In genomic region chr1:152020070-152020469, GRCm38 (mm10) we compare ENCODE assay signal across 27 mouse cellular contexts.
"Had no signal": no experiment of that assay in that cellular context is flagged by ENCODE, and none has a peak within 500 bp of the region (broad histone marks: within the 10 kb centered on the region; RNA-seq: fewer than 3 reads in every experiment).

No protein-coding gene starts in this region.

- H3K27ac ChIP-seq: embryonic facial prominence, embryonic 10.5 days; embryonic facial prominence, embryonic 12.5 days; embryonic facial prominence, embryonic 13.5 days; embryonic facial prominence, embryonic 15.5 days; forebrain, embryonic 10.5 days; forebrain, embryonic 12.5 days; gastrocnemius, adult 2 months; heart, adult 2 months had no signal

- H3K9me3 ChIP-seq: embryonic facial prominence, embryonic 12.5 days; embryonic facial prominence, embryonic 15.5 days; forebrain, embryonic 13.5 days; forebrain, embryonic 15.5 days had no signal

- H3K9ac ChIP-seq: embryonic facial prominence, embryonic 12.5 days; embryonic facial prominence, embryonic 13.5 days; embryonic facial prominence, embryonic 15.5 days; forebrain, embryonic 12.5 days; forebrain, embryonic 13.5 days; forebrain, embryonic 15.5 days; forebrain, postnatal 0 days had no signal

- DNase-seq: cerebellum, adult 8-10 months; cerebellum, adult 9-10 months; cerebellum, adult 9-11 months; cerebellum, postnatal 10 days; cerebellum, postnatal 14 days; cerebellum, postnatal 25 days; cerebellum, postnatal 36 days; embryo, embryonic 11 days; forebrain, postnatal 0 days; gastrocnemius, adult 2 months; gastrocnemius, postnatal 10 days; gastrocnemius, postnatal 14 days; gastrocnemius, postnatal 25 days; gastrocnemius, postnatal 36 days; heart, adult 11 months; heart, adult 18-20 months; heart, adult 2 months had no signal

- H3K4me3 ChIP-seq: embryonic facial prominence, embryonic 10.5 days; embryonic facial prominence, embryonic 12.5 days; embryonic facial prominence, embryonic 13.5 days; embryonic facial prominence, embryonic 15.5 days; erythroblast, embryonic 14.5 days; forebrain, embryonic 10.5 days; forebrain, embryonic 12.5 days; forebrain, embryonic 13.5 days; forebrain, embryonic 15.5 days; gastrocnemius, adult 2 months; heart, adult 2 months had no signal

- ATAC-seq: forebrain, embryonic 14.5 days had no signal

- H3K4me2 ChIP-seq: embryonic facial prominence, embryonic 12.5 days; embryonic facial prominence, embryonic 13.5 days; embryonic facial prominence, embryonic 15.5 days; forebrain, embryonic 12.5 days; forebrain, embryonic 13.5 days; forebrain, embryonic 15.5 days had no signal

- H3K27me3 ChIP-seq: embryonic facial prominence, embryonic 12.5 days; embryonic facial prominence, embryonic 13.5 days; embryonic facial prominence, embryonic 15.5 days; forebrain, embryonic 12.5 days; forebrain, embryonic 13.5 days; forebrain, embryonic 15.5 days had no signal

- H3K36me3 ChIP-seq: forebrain, embryonic 12.5 days; forebrain, embryonic 15.5 days had no signal
